Mouse (Mus musculus): Measurements from ENCODE around the gene Mrpl42. TPM values are rescaled to one million over a fixed set of nuclear protein-coding genes. Genes with fewer than 3 reads are reported as not detected.

The Mrpl42 gene
- polyA plus RNA-seq, 1 experiment from 2014 or later, result 240 TPM

DNA sequence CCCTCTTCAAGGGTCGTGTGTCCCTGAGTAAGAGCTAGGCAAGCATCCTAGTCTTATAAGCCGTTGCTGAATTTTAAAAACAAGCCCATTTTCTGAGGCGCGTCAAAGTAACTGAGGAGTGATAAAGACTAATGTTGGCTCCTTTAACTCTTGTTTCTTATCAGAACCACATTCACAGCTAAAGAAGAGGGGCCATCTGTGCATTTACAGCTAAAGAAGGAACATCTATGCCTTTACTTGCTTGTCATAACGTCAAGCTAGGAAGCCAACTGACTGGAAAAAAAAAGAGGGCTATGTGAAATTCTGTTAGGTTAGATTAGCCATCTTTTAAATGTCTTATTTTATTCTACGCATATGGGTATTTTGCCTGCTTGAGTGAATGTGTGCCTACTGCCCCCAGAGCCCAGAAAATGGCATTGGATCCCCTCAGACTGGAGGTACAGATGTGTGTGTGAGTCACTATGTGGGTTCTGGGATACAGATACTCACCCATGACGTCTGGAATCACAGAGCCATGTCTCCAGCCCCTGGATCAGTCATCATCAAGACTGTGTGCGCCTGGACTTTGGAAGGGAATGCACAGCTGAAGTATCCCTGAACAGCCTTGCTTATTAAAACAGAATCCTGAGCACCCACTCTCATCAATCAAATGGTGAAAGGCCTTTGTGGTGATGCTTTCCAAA is 44.2 kb downstream of the Mrpl42 start:
- ATAC-seq, result no peak
- no peak overlapping the region for H3K27ac ChIP-seq (ENCODE audit: low read length)
- WGBS, result 88% methylated on average over 8 of the region's 8 CpGs

DNA sequence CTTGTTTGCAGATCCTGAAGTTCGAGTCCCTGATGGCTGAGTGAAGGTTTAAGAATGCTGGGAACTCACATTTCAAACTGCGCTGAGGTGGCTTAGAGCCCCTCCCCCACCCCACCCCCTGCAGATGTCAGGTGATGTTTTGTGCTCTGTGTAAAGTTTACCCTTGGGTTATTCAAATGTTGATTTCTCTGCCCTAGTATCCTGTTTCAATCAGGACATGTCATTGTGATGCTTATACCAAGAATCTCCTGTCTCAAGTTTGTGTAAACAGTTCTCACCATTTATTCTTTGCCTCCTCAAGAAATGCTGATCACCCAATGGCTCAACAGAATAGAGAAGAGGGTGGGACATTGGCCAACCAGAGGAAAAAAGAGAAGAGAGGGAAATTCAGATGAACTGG is 45.6 kb downstream of the Mrpl42 start:
- no peak overlapping the region for H3K9ac ChIP-seq (ENCODE audit: low read depth, low read length)
- WGBS, result 69% methylated on average over 2 of the region's 2 CpGs
- H3K36me3 ChIP-seq (ENCODE audit: control insufficient read depth, insufficient read depth, low read length), result no peaks in the 10 kb centered on the region

More for the DNA sequence above, 44.2 kb downstream of the Mrpl42 start:
- H3K4me3 ChIP-seq (ENCODE audit: low read depth, low read length), result no peak overlapping the region
- H3K9me3 ChIP-seq (replicated peaks; ENCODE audit: control insufficient read depth, low read length, poor library complexity, severe bottlenecking), result no peaks in the 10 kb centered on the region
- no peak overlapping the region for H3K9ac ChIP-seq (ENCODE audit: low read depth, low read length)
- H3K4me2 ChIP-seq (ENCODE audit: low read length), result no peak overlapping the region
- no peaks in the 10 kb centered on the region for H3K4me1 ChIP-seq (ENCODE audit: control insufficient read depth, insufficient read depth, low read length)
- no peaks in the 10 kb centered on the region for H3K36me3 ChIP-seq (ENCODE audit: control insufficient read depth, insufficient read depth, low read length)
- no peaks in the 10 kb centered on the region for H3K27me3 ChIP-seq (ENCODE audit: control insufficient read depth, insufficient read depth, low read depth, low read length)

GRCm38 (mm10) chr10:95453282-95453681 is 48.5 kb downstream of the Mrpl42 start:
- Histone ChIP-seq H3K4me1 (ENCODE audit: control insufficient read depth, insufficient read depth, low read length) (no peaks in the 10 kb centered on the region), H3K36me3 (ENCODE audit: control insufficient read depth, insufficient read depth, low read length) (no peaks in the 10 kb centered on the region), H3K4me2 (ENCODE audit: low read length) (no peak overlapping the region), H3K27ac (ENCODE audit: low read length) (no peak overlapping the region), H3K9me3 (replicated peaks; ENCODE audit: control insufficient read depth, low read length, poor library complexity, severe bottlenecking) (no peaks in the 10 kb centered on the region), H3K27me3 (ENCODE audit: control insufficient read depth, insufficient read depth, low read depth, low read length) (no peaks in the 10 kb centered on the region), H3K4me3 (ENCODE audit: low read depth, low read length) (no peak overlapping the region), H3K9ac (ENCODE audit: low read depth, low read length) (no peak overlapping the region)
- WGBS, result 86% methylated on average over 5 of the region's 5 CpGs
- ATAC-seq, result no peak

More for the DNA sequence above, 45.6 kb downstream of the Mrpl42 start:
- Histone ChIP-seq H3K27me3 (ENCODE audit: control insufficient read depth, insufficient read depth, low read depth, low read length) (no peaks in the 10 kb centered on the region), H3K27ac (ENCODE audit: low read length) (no peak overlapping the region), H3K4me3 (ENCODE audit: low read depth, low read length) (no peak overlapping the region), H3K4me2 (ENCODE audit: low read length) (no peak overlapping the region), H3K4me1 (ENCODE audit: control insufficient read depth, insufficient read depth, low read length) (no peaks in the 10 kb centered on the region), H3K9me3 (replicated peaks; ENCODE audit: control insufficient read depth, low read length, poor library complexity, severe bottlenecking) (no peaks in the 10 kb centered on the region)
- ATAC-seq, result no peak

- Histone ChIP-seq H3K27me3 (ENCODE audit: control insufficient read depth, insufficient read depth, low read depth, low read length) (no peaks in the 10 kb centered on the region), H3K9ac (ENCODE audit: low read depth, low read length) (no peak overlapping the region), H3K4me3 (ENCODE audit: low read depth, low read length) (no peak overlapping the region), H3K4me2 (ENCODE audit: low read length) (no peak overlapping the region), H3K36me3 (ENCODE audit: control insufficient read depth, insufficient read depth, low read length) (no peaks in the 10 kb centered on the region), H3K9me3 (replicated peaks; ENCODE audit: control insufficient read depth, low read length, poor library complexity, severe bottlenecking) (no peaks in the 10 kb centered on the region), H3K27ac (ENCODE audit: low read length) (no peak overlapping the region), H3K4me1 (ENCODE audit: control insufficient read depth, insufficient read depth, low read length) (no peaks in the 10 kb centered on the region)
- WGBS, result 84% methylated on average over 6 of the region's 6 CpGs
- ATAC-seq, result no peak
Observed at GRCm38 (mm10) chr10:95449033-95449432, 52.7 kb downstream of the Mrpl42 start.

DNA sequence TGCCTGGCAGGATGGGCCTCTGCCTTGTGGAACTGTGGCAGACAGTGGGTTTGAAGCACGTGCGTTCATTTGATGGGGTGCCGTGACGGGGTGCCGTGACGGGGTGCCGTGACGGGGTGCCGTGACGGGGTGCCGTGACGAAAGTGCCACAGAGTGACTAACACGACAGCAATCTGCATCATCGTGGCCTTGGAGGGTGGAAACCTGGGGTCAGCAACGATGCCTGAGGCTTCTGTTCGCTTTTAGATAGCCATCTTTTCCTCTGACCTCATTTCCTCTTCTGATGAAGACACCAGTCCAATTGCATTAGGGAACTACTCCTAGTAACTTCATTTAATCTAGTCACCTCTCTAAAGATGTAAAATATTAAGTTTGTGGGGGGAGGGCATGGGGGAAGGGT is 53.8 kb downstream of the Mrpl42 start:
- Histone ChIP-seq H3K27ac (ENCODE audit: low read length) (no peak overlapping the region), H3K4me2 (ENCODE audit: low read length) (no peak overlapping the region), H3K4me3 (ENCODE audit: low read depth, low read length) (no peak overlapping the region), H3K9ac (ENCODE audit: low read depth, low read length) (no peak overlapping the region), H3K4me1 (ENCODE audit: control insufficient read depth, insufficient read depth, low read length) (no peaks in the 10 kb centered on the region), H3K9me3 (replicated peaks; ENCODE audit: control insufficient read depth, low read length, poor library complexity, severe bottlenecking) (no peaks in the 10 kb centered on the region), H3K36me3 (ENCODE audit: control insufficient read depth, insufficient read depth, low read length) (no peaks in the 10 kb centered on the region), H3K27me3 (ENCODE audit: control insufficient read depth, insufficient read depth, low read depth, low read length) (no peaks in the 10 kb centered on the region)
- no peak for ATAC-seq
- 96% methylated on average over 16 of the region's 16 CpGs for WGBS

GRCm38 (mm10) chr10:95445104-95446056 is 56.4 kb downstream of the Mrpl42 start:
- Histone ChIP-seq H3K4me3 (ENCODE audit: low read depth, low read length) (no peak overlapping the region), H3K27ac (ENCODE audit: low read length) (no peak overlapping the region), H3K9me3 (replicated peaks; ENCODE audit: control insufficient read depth, low read length, poor library complexity, severe bottlenecking) (no peaks in the 10 kb centered on the region), H3K9ac (ENCODE audit: low read depth, low read length) (no peak overlapping the region), H3K27me3 (ENCODE audit: control insufficient read depth, insufficient read depth, low read depth, low read length) (no peaks in the 10 kb centered on the region), H3K36me3 (ENCODE audit: control insufficient read depth, insufficient read depth, low read length) (no peaks in the 10 kb centered on the region), H3K4me1 (ENCODE audit: control insufficient read depth, insufficient read depth, low read length) (no peaks in the 10 kb centered on the region), H3K4me2 (ENCODE audit: low read length) (no peak overlapping the region)
- 88% methylated on average over 18 of the region's 18 CpGs for WGBS
- ATAC-seq, result no peak

GRCm38 (mm10) chr10:95442334-95442733 is 59.4 kb downstream of the Mrpl42 start:
- 80% methylated on average over 4 of the region's 4 CpGs for WGBS
- Histone ChIP-seq H3K27me3 (ENCODE audit: control insufficient read depth, insufficient read depth, low read depth, low read length) (no peaks in the 10 kb centered on the region), H3K9me3 (replicated peaks; ENCODE audit: control insufficient read depth, low read length, poor library complexity, severe bottlenecking) (no peaks in the 10 kb centered on the region), H3K4me1 (ENCODE audit: control insufficient read depth, insufficient read depth, low read length) (no peaks in the 10 kb centered on the region), H3K4me2 (ENCODE audit: low read length) (no peak overlapping the region), H3K9ac (ENCODE audit: low read depth, low read length) (no peak overlapping the region), H3K27ac (ENCODE audit: low read length) (no peak overlapping the region), H3K36me3 (ENCODE audit: control insufficient read depth, insufficient read depth, low read length) (no peaks in the 10 kb centered on the region), H3K4me3 (ENCODE audit: low read depth, low read length) (no peak overlapping the region)
- no peak for ATAC-seq

- Histone ChIP-seq H3K27ac (ENCODE audit: low read length) (no peak overlapping the region), H3K27me3 (ENCODE audit: control insufficient read depth, insufficient read depth, low read depth, low read length) (no peaks in the 10 kb centered on the region), H3K4me2 (ENCODE audit: low read length) (no peak overlapping the region), H3K9ac (ENCODE audit: low read depth, low read length) (no peak overlapping the region), H3K4me1 (ENCODE audit: control insufficient read depth, insufficient read depth, low read length) (no peaks in the 10 kb centered on the region), H3K4me3 (ENCODE audit: low read depth, low read length) (no peak overlapping the region), H3K9me3 (replicated peaks; ENCODE audit: control insufficient read depth, low read length, poor library complexity, severe bottlenecking) (no peaks in the 10 kb centered on the region), H3K36me3 (ENCODE audit: control insufficient read depth, insufficient read depth, low read length) (no peaks in the 10 kb centered on the region)
- WGBS, result 53% methylated on average over 2 of the region's 2 CpGs
- ATAC-seq, result no peak
Observed at GRCm38 (mm10) chr10:95440566-95440965, 61.2 kb downstream of the Mrpl42 start.

- Histone ChIP-seq H3K4me3 (ENCODE audit: low read depth, low read length) (no peak overlapping the region), H3K27me3 (ENCODE audit: control insufficient read depth, insufficient read depth, low read depth, low read length) (no peaks in the 10 kb centered on the region), H3K4me2 (ENCODE audit: low read length) (no peak overlapping the region), H3K9ac (ENCODE audit: low read depth, low read length) (no peak overlapping the region), H3K27ac (ENCODE audit: low read length) (no peak overlapping the region), H3K9me3 (replicated peaks; ENCODE audit: control insufficient read depth, low read length, poor library complexity, severe bottlenecking) (no peaks in the 10 kb centered on the region), H3K4me1 (ENCODE audit: control insufficient read depth, insufficient read depth, low read length) (no peaks in the 10 kb centered on the region), H3K36me3 (ENCODE audit: control insufficient read depth, insufficient read depth, low read length) (no peaks in the 10 kb centered on the region)
- ATAC-seq, result no peak
- 92% methylated on average over 10 of the region's 10 CpGs for WGBS
Observed at GRCm38 (mm10) chr10:95439718-95440339, 61.9 kb downstream of the Mrpl42 start.
